Mouse (Mus musculus) stomach, postnatal 0 days (tissue): ENCODE results near the gene Efcab9. TPM values are rescaled to one million over a fixed set of nuclear protein-coding genes. Genes with fewer than 3 reads are reported as not detected.

Experiments
- ATAC-seq: fragments of 200-750 bp; cut with Nextera tagmentation; 2 replicates; pipeline ENCODE4 v1.8.0; 2017; ENCODE audit not compliant: low FRiP score, low TSS enrichment
- DNase-seq: peaks from one replicate; pipeline ENCODE4 v3.0.0-alpha.2; 2016; ENCODE audit warnings: low spot score
- H3K27ac ChIP-seq: fragments of 300-500 bp; sonication (generic); replicated peaks from 2 replicates; pipeline ENCODE4 v1.5.1; 2014; ENCODE audit warnings: mild to moderate bottlenecking, control low read depth
- H3K27me3 ChIP-seq: fragments of 300-500 bp; sonication (generic); 2 replicates; pipeline ENCODE4 v1.6.1; 2014; ENCODE audit warnings: low read length; ENCODE audit not compliant: control insufficient read depth, insufficient read depth
- H3K36me3 ChIP-seq: fragments of 300-500 bp; sonication (generic); 2 replicates; pipeline ENCODE4 v1.6.1; 2014; ENCODE audit warnings: low read length, mixed read lengths; ENCODE audit not compliant: control insufficient read depth, insufficient read depth
- H3K4me1 ChIP-seq: fragments of 300-500 bp; sonication (generic); replicated peaks from 2 replicates; pipeline ENCODE4 v1.6.1; 2014; ENCODE audit warnings: antibody characterized with exemption; ENCODE audit not compliant: control insufficient read depth, insufficient read depth
- H3K4me2 ChIP-seq: fragments of 300-500 bp; sonication (generic); replicated peaks from 2 replicates; pipeline ENCODE4 v1.6.1; 2014; ENCODE audit warnings: low read depth, mild to moderate bottlenecking, control low read depth, moderate library complexity
- H3K4me3 ChIP-seq: fragments of 300-500 bp; sonication (generic); 2 replicates; pipeline ENCODE4 v1.5.1; 2014; ENCODE audit warnings: low read depth, low read length, control low read depth
- H3K9ac ChIP-seq: fragments of 300-500 bp; sonication (generic); 2 replicates; pipeline ENCODE4 v1.6.1; 2014; ENCODE audit warnings: mild to moderate bottlenecking, low read length, control low read depth, mixed read lengths
- H3K9me3 ChIP-seq: fragments of 300-500 bp; sonication (generic); 2 replicates; pipeline ENCODE4 v1.6.1; 2016; ENCODE audit warnings: low read length; ENCODE audit not compliant: control insufficient read depth
- CTCF ChIP-seq: IDR thresholded peaks from 2 replicates; pipeline ENCODE4 v1.5.1; 2016; ENCODE audit warnings: antibody characterized with exemption, low read depth, mild to moderate bottlenecking, moderate library complexity
- EP300 ChIP-seq: optimal IDR thresholded peaks from 2 replicates; pipeline ENCODE3; 2016; ENCODE audit warnings: antibody characterized with exemption
- WGBS: fragments of 180-500 bp; shearing (Covaris S2); extraction: QIAGEN DNeasy Blood & Tissue Kit; methylation state at CpG from one replicate; pipeline ENCODE4 v1.1.7; 2014; 5-methylcytosine and 5-hydroxymethylcytosine counted together
- polyA plus RNA-seq: library from polyadenylated mRNA; unstranded; fragments of >200 nt; fragmentation: Nextera tagmentation; extraction: Ambion mirVana; gene quantifications from 2 replicates; pipeline ENCODE4 v1.2.1, GENCODE M21; 2015

Efcab9 gene
- polyA plus RNA-seq, 1 experiment from 2014 or later = 0.16 TPM

- H3K27ac ChIP-seq = no peak overlapping the region
Measured at GRCm38 (mm10) chr11:32491079-32491478, 40.8 kb downstream of the Efcab9 start.

GRCm38 (mm10) chr11:32488808-32489670 lies 42.8 kb downstream of the Efcab9 start:
- H3K9ac ChIP-seq = no peak overlapping the region
- H3K27ac ChIP-seq = 0 out of 2 replicates have a peak overlapping the region, but pooled peaks have one; percentile 46
- H3K27me3 ChIP-seq = no peaks in the 10 kb centered on the region
- no peak overlapping the region for H3K4me3 ChIP-seq
- WGBS = 55% methylated on average over 5 of the region's 5 CpGs
- H3K9me3 ChIP-seq = no peaks in the 10 kb centered on the region
- 0 out of 2 replicates have a peak, but pooled peaks cover 6% of the 10 kb centered on the region for H3K4me1 ChIP-seq
- DNase-seq (no peak), ATAC-seq (peak; percentile 88)
- no peak overlapping the region for H3K4me2 ChIP-seq
- TF ChIP-seq EP300 (no peak), CTCF (no peak)
- no peaks in the 10 kb centered on the region for H3K36me3 ChIP-seq

More at GRCm38 (mm10) chr11:32491079-32491478, 40.8 kb downstream of the Efcab9 start:
- no peak for TF ChIP-seq CTCF
- no peak for TF ChIP-seq EP300
- H3K27me3 ChIP-seq = no peaks in the 10 kb centered on the region
- no peak overlapping the region for H3K9ac ChIP-seq
- ATAC-seq (no peak), DNase-seq (no peak)
- H3K4me1 ChIP-seq = 0 out of 2 replicates have a peak, but pooled peaks cover 6% of the 10 kb centered on the region
- H3K4me3 ChIP-seq = no peak overlapping the region
- no peak overlapping the region for H3K4me2 ChIP-seq
- H3K9me3 ChIP-seq = no peaks in the 10 kb centered on the region
- 99% methylated on average over 2 of the region's 2 CpGs for WGBS
- no peaks in the 10 kb centered on the region for H3K36me3 ChIP-seq

- no peak for TF ChIP-seq CTCF
- no peak for TF ChIP-seq EP300
Measured at GRCm38 (mm10) chr11:32488344-32488743, 43.5 kb downstream of the Efcab9 start.

GRCm38 (mm10) chr11:32487501-32487900 lies 44.4 kb downstream of the Efcab9 start:
- H3K27me3 ChIP-seq = no peaks in the 10 kb centered on the region
- H3K4me1 ChIP-seq = 0 out of 2 replicates have a peak, but pooled peaks cover 6% of the 10 kb centered on the region
- no peaks in the 10 kb centered on the region for H3K36me3 ChIP-seq
- DNase-seq = no peak
- no peak overlapping the region for H3K9ac ChIP-seq
- TF ChIP-seq CTCF (peak; percentile 57), EP300 (no peak)
- H3K27ac ChIP-seq = no peak overlapping the region
- H3K4me2 ChIP-seq = no peak overlapping the region
- no peaks in the 10 kb centered on the region for H3K9me3 ChIP-seq
- no peak for ATAC-seq
- WGBS = 86% methylated on average over 3 of the region's 3 CpGs
- H3K4me3 ChIP-seq = no peak overlapping the region

More at GRCm38 (mm10) chr11:32488344-32488743, 43.5 kb downstream of the Efcab9 start:
- H3K4me3 ChIP-seq = no peak overlapping the region
- 0 out of 2 replicates have a peak, but pooled peaks cover 6% of the 10 kb centered on the region for H3K4me1 ChIP-seq
- no peak overlapping the region for H3K27ac ChIP-seq
- no peaks in the 10 kb centered on the region for H3K9me3 ChIP-seq
- H3K4me2 ChIP-seq = no peak overlapping the region
- no peaks in the 10 kb centered on the region for H3K27me3 ChIP-seq
- ATAC-seq (no peak), DNase-seq (no peak)
- no peak overlapping the region for H3K9ac ChIP-seq
- no peaks in the 10 kb centered on the region for H3K36me3 ChIP-seq

GRCm38 (mm10) chr11:32486621-32487020 lies 45.3 kb downstream of the Efcab9 start:
- TF ChIP-seq CTCF (no peak), EP300 (no peak)
- Histone ChIP-seq H3K9ac (no peak overlapping the region), H3K9me3 (no peaks in the 10 kb centered on the region), H3K27me3 (no peaks in the 10 kb centered on the region), H3K4me3 (no peak overlapping the region), H3K27ac (no peak overlapping the region), H3K4me1 (0 out of 2 replicates have a peak, but pooled peaks cover 6% of the 10 kb centered on the region), H3K4me2 (no peak overlapping the region), H3K36me3 (no peaks in the 10 kb centered on the region)
- ATAC-seq (no peak), DNase-seq (no peak)
- 55% methylated on average over 3 of the region's 3 CpGs for WGBS

- H3K4me2 ChIP-seq = no peak overlapping the region
Measured at GRCm38 (mm10) chr11:32485290-32485689, 46.6 kb downstream of the Efcab9 start.

More at GRCm38 (mm10) chr11:32485290-32485689, 46.6 kb downstream of the Efcab9 start:
- no peak overlapping the region for H3K27ac ChIP-seq
- no peak for TF ChIP-seq EP300
- peak; percentile 51 for TF ChIP-seq CTCF
- no peak overlapping the region for H3K4me3 ChIP-seq
- no peaks in the 10 kb centered on the region for H3K27me3 ChIP-seq
- no peak for ATAC-seq
- DNase-seq = no peak
- H3K9ac ChIP-seq = no peak overlapping the region
- WGBS = 56% methylated on average over 3 of the region's 3 CpGs
- 0 out of 2 replicates have a peak, but pooled peaks cover 6% of the 10 kb centered on the region for H3K4me1 ChIP-seq
- no peaks in the 10 kb centered on the region for H3K36me3 ChIP-seq
- H3K9me3 ChIP-seq = no peaks in the 10 kb centered on the region
